Mouse (Mus musculus): ENCODE results near the gene Kcnk18. TPM values are rescaled to one million over a fixed set of nuclear protein-coding genes. Genes with fewer than 3 reads are reported as not detected.

Gene Kcnk18
- polyA plus RNA-seq, 1 experiment, result not detected

GRCm38 (mm10) chr19:59282001-59282400 lies 63.0 kb downstream of the Kcnk18 start:
- Histone ChIP-seq H3K27me3 (replicated peaks; ENCODE audit: control insufficient read depth, insufficient read depth, low read length) (no peaks in the 10 kb centered on the region), H3K4me3 (ENCODE audit: insufficient read depth, low read depth, low read length) (no peak overlapping the region), H3K4me1 (ENCODE audit: control insufficient read depth, insufficient read depth, low read length) (no peaks in the 10 kb centered on the region), H3K27ac (ENCODE audit: insufficient read depth, low read depth, low read length) (no peak overlapping the region), H3K36me3 (ENCODE audit: control insufficient read depth, insufficient read depth, low read length) (no peaks in the 10 kb centered on the region)
- no peak for DNase-seq
- WGBS, result 68% methylated on average over 3 of the region's 3 CpGs
- TF ChIP-seq CTCF (conservative IDR thresholded peaks at IDR 0.05; ENCODE audit: insufficient read depth, insufficient read length, low read depth, low read length) (no peak), POLR2A (IDR thresholded peaks at IDR 0.05; ENCODE audit: low read depth, low read length) (no peak)

Other genes starting within 250 kb of the Kcnk18 start
- 2.5 and 3.7 TPM in 2 replicates for gene Shtn1, start 143.1 kb upstream of the Kcnk18 start, polyA plus RNA-seq (2012; rRNA removed)
- not detected in 2 replicates for gene Vax1, start 49.2 kb upstream of the Kcnk18 start, polyA plus RNA-seq (2012; rRNA removed)
- 0.86 and 1.6 TPM in 2 replicates for gene Slc18a2, start 41.7 kb downstream of the Kcnk18 start, polyA plus RNA-seq (2012; rRNA removed)
- gene Rps12-ps3, start 103.1 kb downstream of the Kcnk18 start, polyA plus RNA-seq (2012; rRNA removed), result 1,736 and 1,795 TPM in 2 replicates
- gene Pdzd8, start 126.6 kb downstream of the Kcnk18 start, polyA plus RNA-seq (2012; rRNA removed), result 5.6 and 5.8 TPM in 2 replicates
- gene Emx2, start 239.2 kb downstream of the Kcnk18 start, polyA plus RNA-seq (2012; rRNA removed), result 14.3 and 19.2 TPM in 2 replicates